Mouse (Mus musculus) ES-E14 (cell line): ENCODE data around the gene Fkbp5. TPM values are rescaled to one million over a fixed set of nuclear protein-coding genes. Genes with fewer than 3 reads are reported as not detected.
A peak's percentile ranks its signal among the peaks of the same experiment; 100 is the strongest.

Experiments
- DNase-seq: peaks from one replicate; pipeline ENCODE4 v3.0.0-alpha.2; 2013; ENCODE audit warnings: low read depth, low spot score
- H3K27ac ChIP-seq: 2 replicates; pipeline ENCODE4 v1.5.1; 2012; ENCODE audit warnings: low read depth, mild to moderate bottlenecking, low read length, moderate library complexity, mixed read lengths; ENCODE audit not compliant: poor library complexity, insufficient read depth, severe bottlenecking
- H3K36me3 ChIP-seq: 2 replicates; pipeline ENCODE4 v1.6.1; 2012; ENCODE audit warnings: mild to moderate bottlenecking, low read length, moderate library complexity, mixed read lengths; ENCODE audit not compliant: control insufficient read depth, poor library complexity, insufficient read depth, severe bottlenecking
- H3K4me1 ChIP-seq, 2 experiments: fragments of 150-350 bp in 1 of 2; sonication (generic) in 1 of 2; 2 replicates each; pipeline ENCODE4 v1.6.1; 2012; ENCODE audit warnings: low read length in 2 of 2, mild to moderate bottlenecking in 1 of 2, mixed read lengths in 1 of 2; ENCODE audit not compliant: control insufficient read depth in 2 of 2, insufficient read depth in 2 of 2, poor library complexity in 1 of 2
- H3K4me3 ChIP-seq, 2 experiments: fragments of 150-350 bp in 1 of 2; sonication (generic) in 1 of 2; 2 replicates each; pipeline ENCODE4 v1.5.1; 2012; ENCODE audit warnings: low read length in 2 of 2, low read depth in 1 of 2, mild to moderate bottlenecking in 1 of 2, mixed read lengths in 1 of 2; ENCODE audit not compliant: insufficient read depth in 1 of 2, poor library complexity in 1 of 2, severe bottlenecking in 1 of 2
- H3K9ac ChIP-seq: 2 replicates; pipeline ENCODE4 v1.6.1; 2012; ENCODE audit warnings: low read depth, mild to moderate bottlenecking, low read length, mixed read lengths; ENCODE audit not compliant: poor library complexity, insufficient read depth, severe bottlenecking
- H3K9me3 ChIP-seq: fragments of 150-350 bp; sonication (generic); 2 replicates; pipeline ENCODE4 v1.6.1; 2012; ENCODE audit warnings: low read depth, mild to moderate bottlenecking, low read length; ENCODE audit not compliant: control insufficient read depth, insufficient read depth
- CHD2 ChIP-seq: IDR thresholded peaks from 2 replicates; pipeline ENCODE4 v1.6.1; 2014; ENCODE audit warnings: mild to moderate bottlenecking, low read depth, low read length, inconsistent platforms
- HCFC1 ChIP-seq: IDR thresholded peaks from 2 replicates; pipeline ENCODE4 v1.6.1; 2012; ENCODE audit warnings: low read length, inconsistent platforms, borderline replicate concordance; ENCODE audit not compliant: insufficient read depth
- MAFK ChIP-seq: IDR thresholded peaks from 2 replicates; pipeline ENCODE4 v1.6.1; 2014; ENCODE audit warnings: mild to moderate bottlenecking, low read depth, low read length, inconsistent platforms; ENCODE audit not compliant: insufficient read depth
- ZC3H11A ChIP-seq: IDR thresholded peaks from 2 replicates; pipeline ENCODE4 v1.6.1; 2012; ENCODE audit warnings: low read depth, mild to moderate bottlenecking, inconsistent platforms, low read length, borderline replicate concordance
- ZNF384 ChIP-seq: IDR thresholded peaks from 2 replicates; pipeline ENCODE4 v1.6.1; 2012; ENCODE audit warnings: low read depth, low read length, inconsistent platforms
- in situ Hi-C, 2 experiments: fragments of 600-800 bp; cut with MboI; formaldehyde crosslinking; loops; one replicate each; pipeline ENCODE4 v1.15.1; 2025; ENCODE audit warnings: low sequenced_read_pairs in 2 of 2, inconsistent platforms in 1 of 2; ENCODE audit not compliant: unreplicated experiment in 2 of 2
- total RNA-seq: library from RNA; depleted of rRNA; stranded (reverse); fragments of 300-350 nt; gene quantifications from 2 replicates; pipeline ENCODE4 v1.2.3, GENCODE M21; 2012

Fkbp5 gene
- total RNA-seq, 1 experiment = 43.6 TPM

- in situ Hi-C loops = no loop called here
- no peak for DNase-seq
- Histone ChIP-seq H3K36me3 (peaks cover 5% of the 10 kb centered on the region; the same call in 1 of the 2 replicates), H3K27ac (peak overlapping the region; percentile 91; the same call in 1 of the 2 replicates), H3K9ac (peak overlapping the region; percentile 95), H3K9me3 (no peaks in the 10 kb centered on the region), H3K4me1 (peaks cover 2 to 8% of the 10 kb centered on the region in 2 experiments; a peak in 2 of 4 replicates), H3K4me3 (peak overlapping the region; percentile 65 to 96)
- TF ChIP-seq MAFK (no peak), ZNF384 (peak; percentile 66; the same call in 1 of the 2 replicates)
Observed at GRCm38 (mm10) chr17:28484704-28485445, 32.5 kb downstream of the Fkbp5 start.

GRCm38 (mm10) chr17:28477421-28477820, 39.9 kb downstream of the Fkbp5 start:
- in situ Hi-C loops = no loop called here
- Histone ChIP-seq H3K9me3 (no peaks in the 10 kb centered on the region), H3K4me1 (peaks cover 2 to 6% of the 10 kb centered on the region in 2 experiments; a peak in 2 of 4 replicates), H3K27ac (no peak overlapping the region), H3K4me3 (no peak overlapping the region), H3K36me3 (peaks cover 4% of the 10 kb centered on the region; the same call in 1 of the 2 replicates), H3K9ac (no peak overlapping the region)
- no peak for TF ChIP-seq ZC3H11A
- no peak for DNase-seq

DNA sequence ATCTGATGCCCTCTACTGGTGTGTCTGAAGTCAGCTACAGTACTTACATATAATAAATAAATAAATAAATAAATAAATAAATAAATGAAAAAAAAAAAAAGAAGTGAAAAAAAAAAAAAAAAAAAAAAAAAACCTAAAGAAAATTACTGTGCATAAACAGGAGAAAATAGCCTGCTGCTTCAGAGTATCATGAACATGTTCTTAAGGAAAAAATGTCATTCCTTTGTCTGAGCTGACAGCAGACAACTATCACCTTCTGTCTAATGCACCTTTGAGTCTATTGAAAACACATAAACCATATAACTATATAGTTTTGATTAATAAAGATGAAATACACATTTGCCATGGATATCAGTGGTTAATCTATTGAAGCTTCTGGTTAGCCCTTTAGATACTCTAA, 40.9 kb downstream of the Fkbp5 start:
- TF ChIP-seq ZNF384 = peak; percentile 79
- TF ChIP-seq ZC3H11A = no peak
- TF ChIP-seq HCFC1 = no peak
- Histone ChIP-seq H3K27ac (no peak overlapping the region), H3K4me1 (peaks cover 2 to 11% of the 10 kb centered on the region in 2 experiments; a peak in 2 of 4 replicates), H3K36me3 (peaks cover 9% of the 10 kb centered on the region; the same call in 1 of the 2 replicates), H3K9ac (no peak overlapping the region), H3K4me3 (no peak overlapping the region), H3K9me3 (no peaks in the 10 kb centered on the region)
- in situ Hi-C loops = no loop called here
- no peak for DNase-seq

- H3K9me3 ChIP-seq = no peaks in the 10 kb centered on the region
- H3K36me3 ChIP-seq = peaks cover 12% of the 10 kb centered on the region; the same call in 1 of the 2 replicates
- peaks cover 2 to 13% of the 10 kb centered on the region in 2 experiments; a peak in 2 of 4 replicates for H3K4me1 ChIP-seq
- no peak overlapping the region for H3K27ac ChIP-seq
- in situ Hi-C loops = no loop called here
- TF ChIP-seq HCFC1 = no peak
- no peak for TF ChIP-seq ZC3H11A
- TF ChIP-seq CHD2 = no peak
- no peak for TF ChIP-seq MAFK
- TF ChIP-seq ZNF384 = no peak
- no peak for DNase-seq
- no peak overlapping the region for H3K9ac ChIP-seq
- H3K4me3 ChIP-seq = no peak overlapping the region
Observed at GRCm38 (mm10) chr17:28475593-28476325, 41.6 kb downstream of the Fkbp5 start.

- H3K36me3 ChIP-seq = peaks cover 9% of the 10 kb centered on the region; the same call in 1 of the 2 replicates
- no peaks in the 10 kb centered on the region for H3K9me3 ChIP-seq
- no peak overlapping the region for H3K27ac ChIP-seq
- no peak overlapping the region for H3K9ac ChIP-seq
- H3K4me3 ChIP-seq = no peak overlapping the region
- H3K4me1 ChIP-seq = peaks cover 2 to 13% of the 10 kb centered on the region in 2 experiments; a peak in 2 of 4 replicates
- in situ Hi-C loops = no loop called here
- TF ChIP-seq MAFK = no peak
- no peak for TF ChIP-seq ZC3H11A
- no peak for TF ChIP-seq CHD2
- no peak for TF ChIP-seq ZNF384
- TF ChIP-seq HCFC1 = no peak
- no peak for DNase-seq
Observed at GRCm38 (mm10) chr17:28472696-28473095, 44.6 kb downstream of the Fkbp5 start.
